Mouse (Mus musculus) embryonic fibroblast, embryonic 13.5 days (primary cell): ENCODE data around the gene Wdr44.

Source experiments
- CTCF ChIP-seq: IDR thresholded peaks from 2 replicates; pipeline ENCODE4 v1.5.1; 2011; ENCODE audit warnings: mild to moderate bottlenecking, control low read depth, low read length, moderate library complexity, borderline replicate concordance; ENCODE audit not compliant: insufficient read depth
- POLR2A ChIP-seq: IDR thresholded peaks from 2 replicates; pipeline ENCODE4 v1.6.1; 2011; ENCODE audit warnings: low read depth, mild to moderate bottlenecking, control low read depth, low read length, moderate library complexity

DNA sequence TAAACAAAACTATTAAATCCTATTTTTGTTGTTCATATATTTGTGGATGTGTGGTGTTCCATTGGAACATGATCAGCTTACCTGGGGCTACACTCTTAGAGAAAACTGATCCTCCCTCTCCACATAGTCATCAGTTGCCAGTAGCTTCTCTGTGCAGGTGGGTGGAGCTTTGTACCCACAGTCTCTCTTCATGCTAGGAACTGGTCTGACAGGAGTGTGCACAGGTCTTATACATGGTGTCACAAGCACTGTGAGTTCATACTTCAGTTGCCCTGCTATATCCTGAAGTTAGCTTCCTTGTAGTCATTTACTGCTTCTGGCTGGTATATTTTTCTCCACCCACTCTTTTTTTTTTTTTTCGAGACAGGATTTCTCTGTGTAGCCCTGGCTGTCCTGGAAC, 61.8 kb downstream of the Wdr44 start:
- no peak for TF ChIP-seq CTCF
- no peak for TF ChIP-seq POLR2A
